Comparison of ENCODE assay signal across 8 mouse cellular contexts in genomic region chr1:168322892-168323291, GRCm38 (mm10).
A peak's percentile ranks its signal among the peaks of the same experiment; 100 is the strongest.
DNase-seq lines count a peak whose midpoint lies in the region; ATAC-seq and TF ChIP-seq lines count a peak whose summit lies in the region.

No protein-coding gene starts in this region.

- ATAC-seq in kidney, embryonic 14.5 days (ENCODE audit: low FRiP score, low TSS enrichment) = no peak
- ATAC-seq in liver, embryonic 15.5 days (ENCODE audit: insufficient read depth) = peak; percentile 56; the same call in 1 of the 2 replicates
- ATAC-seq in forebrain, embryonic 11.5 days (replicated peaks; ENCODE audit: low FRiP score) = no peak

- peak; percentile 56 for DNase-seq in kidney, adult 18-20 months
- DNase-seq in MEL (ENCODE audit: low read depth, low spot score) = peak; percentile 55
- peak; percentile 17 for DNase-seq in c-Kit-positive CD71-negative TER-119-negative erythroid progenitor cells, embryonic 14.5 days (ENCODE audit: low read depth)
- no peak for DNase-seq in forebrain, embryonic 11.5 days (ENCODE audit: low spot score)
- no peak for DNase-seq in layer of hippocampus, adult 8-10 months (ENCODE audit: low spot score in 2 of 2)
- DNase-seq in ovary, postnatal 36 days (ENCODE audit: low spot score) = no peak

- H3K9me3 ChIP-seq in kidney, embryonic 14.5 days (ENCODE audit: control insufficient read depth, low read length) = no peaks in the 10 kb centered on the region
- no peaks in the 10 kb centered on the region for H3K9me3 ChIP-seq in MEL (replicated peaks; ENCODE audit: insufficient read depth, low read length)
- no peaks in the 10 kb centered on the region for H3K9me3 ChIP-seq in liver, embryonic 15.5 days (replicated peaks)
- H3K9me3 ChIP-seq in forebrain, embryonic 11.5 days (ENCODE audit: control insufficient read depth, low read length) = no peaks in the 10 kb centered on the region

- H3K27ac ChIP-seq in kidney, embryonic 14.5 days (ENCODE audit: low read depth, low read length) = no peak overlapping the region
- no peak overlapping the region for H3K27ac ChIP-seq in MEL (ENCODE audit: control insufficient read depth, low read depth, low read length)
- H3K27ac ChIP-seq in liver, embryonic 15.5 days (replicated peaks) = no peak overlapping the region
- no peak overlapping the region for H3K27ac ChIP-seq in forebrain, embryonic 11.5 days (ENCODE audit: low read depth, low read length)

- WGBS in kidney, embryonic 14.5 days = 97% methylated on average over 1 of the region's 1 CpGs
- WGBS in liver, embryonic 15.5 days (ENCODE audit: insufficient replicate concordance) = 94% methylated on average over 1 of the region's 1 CpGs
- 95% methylated on average over 1 of the region's 1 CpGs for WGBS in forebrain, embryonic 11.5 days

- TF ChIP-seq RAD21 in MEL (IDR thresholded peaks at IDR 0.05; ENCODE audit: low read depth, low read length) = peak; percentile 59

- TF ChIP-seq POLR2A in MEL (IDR thresholded peaks at IDR 0.05; ENCODE audit: control insufficient read depth in 1 of 2, insufficient read depth in 1 of 2, low read depth in 1 of 2, low read length in 2 of 2, poor library complexity in 1 of 2) = no peak

- peaks cover under 1% of the 10 kb centered on the region; the same call in 1 of the 2 replicates for H3K36me3 ChIP-seq in kidney, embryonic 14.5 days (ENCODE audit: control insufficient read depth, insufficient read depth, low read length)
- peaks cover 0 to 2% of the 10 kb centered on the region in 2 experiments; a peak in 1 of 4 replicates for H3K36me3 ChIP-seq in MEL (ENCODE audit: control insufficient read depth in 1 of 2, insufficient read depth in 2 of 2, low read length in 2 of 2)
- H3K36me3 ChIP-seq in liver, embryonic 15.5 days (replicated peaks) = no peaks in the 10 kb centered on the region
- no peaks in the 10 kb centered on the region for H3K36me3 ChIP-seq in forebrain, embryonic 11.5 days (ENCODE audit: control insufficient read depth, insufficient read depth, low read length)

- H3K4me3 ChIP-seq in kidney, embryonic 14.5 days (ENCODE audit: low read length) = no peak overlapping the region
- no peak overlapping the region for H3K4me3 ChIP-seq in MEL (ENCODE audit: control insufficient read depth in 1 of 2, insufficient read depth in 1 of 2, low read depth in 2 of 2, low read length in 2 of 2)
- H3K4me3 ChIP-seq in liver, embryonic 15.5 days (replicated peaks) = no peak overlapping the region
- no peak overlapping the region for H3K4me3 ChIP-seq in forebrain, embryonic 11.5 days (ENCODE audit: low read depth, low read length)

- H3K4me2 ChIP-seq in kidney, embryonic 14.5 days (replicated peaks; ENCODE audit: low read depth, low read length) = no peak overlapping the region
- no peak overlapping the region for H3K4me2 ChIP-seq in liver, embryonic 15.5 days
- H3K4me2 ChIP-seq in forebrain, embryonic 11.5 days (ENCODE audit: low read depth, low read length, severe bottlenecking) = no peak overlapping the region

- TF ChIP-seq CTCF in MEL (IDR thresholded peaks at IDR 0.05 in 2 of 3, conservative IDR thresholded peaks at IDR 0.05 in 1 of 3; ENCODE audit: control insufficient read depth in 1 of 3, insufficient read depth in 1 of 3, low read depth in 2 of 3, low read length in 3 of 3, poor library complexity in 1 of 3, severe bottlenecking in 1 of 3) = peak; percentile 72 to 81 (median 74)

- TF ChIP-seq EP300 in MEL (IDR thresholded peaks at IDR 0.05; ENCODE audit: low read depth in 1 of 2, low read length in 2 of 2) = no peak

- no peaks in the 10 kb centered on the region for H3K79me2 ChIP-seq in MEL (ENCODE audit: control insufficient read depth, insufficient read depth, low read length, poor library complexity)

- no peak overlapping the region for H3K9ac ChIP-seq in kidney, embryonic 14.5 days (ENCODE audit: low read depth, low read length)
- no peak overlapping the region for H3K9ac ChIP-seq in MEL (ENCODE audit: control insufficient read depth, low read depth, low read length, poor library complexity, severe bottlenecking)
- H3K9ac ChIP-seq in liver, embryonic 15.5 days = no peak overlapping the region
- H3K9ac ChIP-seq in forebrain, embryonic 11.5 days (ENCODE audit: low read length) = no peak overlapping the region

- no peaks in the 10 kb centered on the region for H3K27me3 ChIP-seq in kidney, embryonic 14.5 days (ENCODE audit: control insufficient read depth, insufficient read depth, low read length)
- no peaks in the 10 kb centered on the region for H3K27me3 ChIP-seq in MEL (ENCODE audit: control insufficient read depth in 1 of 2, insufficient read depth in 2 of 2, low read length in 2 of 2)
- H3K27me3 ChIP-seq in liver, embryonic 15.5 days = peaks cover 35% of the 10 kb centered on the region
- no peaks in the 10 kb centered on the region for H3K27me3 ChIP-seq in forebrain, embryonic 11.5 days (ENCODE audit: control insufficient read depth, insufficient read depth, low read length)

- H3K4me1 ChIP-seq in kidney, embryonic 14.5 days (ENCODE audit: control insufficient read depth, insufficient read depth, low read length) = peaks cover 25% of the 10 kb centered on the region
- H3K4me1 ChIP-seq in MEL (ENCODE audit: control insufficient read depth in 1 of 2, insufficient read depth in 2 of 2, low read length in 2 of 2) = peaks cover 0 to 4% of the 10 kb centered on the region in 2 experiments; a peak in 2 of 4 replicates
- H3K4me1 ChIP-seq in liver, embryonic 15.5 days (replicated peaks) = peaks cover 27% of the 10 kb centered on the region
- peaks cover 31% of the 10 kb centered on the region for H3K4me1 ChIP-seq in forebrain, embryonic 11.5 days (replicated peaks; ENCODE audit: control insufficient read depth, insufficient read depth, low read length)

TF ChIP-seq in MEL, 35 proteins besides CTCF, POLR2A, EP300 and RAD21:
- TF ChIP-seq CHD2 (IDR thresholded peaks at IDR 0.05; ENCODE audit: low read length) (no peak), SMC3 (IDR thresholded peaks at IDR 0.05; ENCODE audit: low read depth, low read length) (peak; percentile 89), ZC3H11A (IDR thresholded peaks at IDR 0.05; ENCODE audit: low read depth, low read length) (peak; percentile 57)

Comparison
In these comparisons a context has a peak if more than half of its experiments do, and no peak if none do; other contexts are left out.
1. DNase-seq: peak in kidney, adult 18-20 months (single experiment), MEL (single experiment) and c-Kit-positive CD71-negative TER-119-negative erythroid progenitor cells, embryonic 14.5 days (single experiment); none in forebrain, embryonic 11.5 days (single experiment), layer of hippocampus, adult 8-10 months (0 of 2) and ovary, postnatal 36 days (single experiment).